Mouse (Mus musculus) kidney, adult 2 months (tissue): ENCODE measurements around the gene Pnck.
A peak's percentile ranks its signal among the peaks of the same experiment; 100 is the strongest.

ENCODE experiments used
- CTCF ChIP-seq: fragments of 200-500 bp; conservative IDR thresholded peaks from 2 replicates; pipeline ENCODE4 v1.5.1; 2011; ENCODE audit warnings: low read depth, mild to moderate bottlenecking, control low read depth, low read length, moderate library complexity, mixed read lengths; ENCODE audit not compliant: insufficient read depth, insufficient read length
- POLR2A ChIP-seq: fragments of 200-500 bp; IDR thresholded peaks from one replicate; pipeline ENCODE4 v1.6.1; 2011; ENCODE audit warnings: low read depth, low read length, control low read depth

GRCm38 (mm10) chrX:73690917-73691629 is 31.2 kb upstream of the Pnck start:
- TF ChIP-seq CTCF (peak; percentile 72), POLR2A (no peak)
